Mouse (Mus musculus) heart, postnatal 25 days (tissue): ENCODE measurements around the gene Rnf43. TPM values are rescaled to one million over a fixed set of nuclear protein-coding genes. Genes with fewer than 3 reads are reported as not detected.

Experiments used
- DNase-seq: peaks from one replicate; pipeline ENCODE4 v3.0.0; 2022; ENCODE audit warnings: low spot score
- intact Hi-C: fragments of 180-260 bp; cut with DNase I; formaldehyde crosslinking; loops from one replicate; pipeline ENCODE4 v1.15.1; 2025
- total RNA-seq, 2 experiments: library from RNA; stranded (reverse); gene quantifications; 2 replicates each; pipeline ENCODE4 v1.2.3; 2021

The Rnf43 gene
- total RNA-seq, 2 experiments from 2014 or later: 0.20 to 0.21 TPM

DNA sequence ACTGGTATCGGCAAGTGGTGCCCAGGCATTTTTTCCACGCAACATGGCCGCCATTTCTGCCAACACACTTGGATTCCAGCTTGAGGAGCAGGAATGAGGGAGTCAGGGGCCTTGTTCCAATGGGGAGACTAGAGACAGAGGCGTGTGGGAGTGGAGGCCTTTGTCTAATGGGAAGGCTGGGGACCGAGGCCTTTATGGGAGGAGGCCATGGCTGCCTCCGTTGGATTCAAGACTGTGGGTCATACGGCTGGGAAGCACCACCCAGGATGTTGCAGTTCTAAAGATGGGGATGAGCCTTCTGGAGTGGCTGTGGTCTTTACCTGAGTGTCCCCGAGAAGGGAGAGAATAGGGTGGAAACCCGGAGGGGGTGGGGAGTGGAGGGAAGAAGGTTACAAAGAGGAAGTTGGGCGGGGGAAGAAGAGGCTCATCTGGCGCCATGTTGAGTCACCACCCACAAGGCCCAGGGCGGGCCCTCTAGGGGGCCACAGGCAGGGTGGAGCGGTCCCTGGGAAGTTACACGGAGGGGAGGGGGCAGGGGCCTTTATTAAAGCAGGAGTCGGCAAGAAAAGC is 93.8 kb downstream of the Rnf43 start:
- DNase-seq: peak; percentile 16
- intact Hi-C loops: no loop called here

DNA sequence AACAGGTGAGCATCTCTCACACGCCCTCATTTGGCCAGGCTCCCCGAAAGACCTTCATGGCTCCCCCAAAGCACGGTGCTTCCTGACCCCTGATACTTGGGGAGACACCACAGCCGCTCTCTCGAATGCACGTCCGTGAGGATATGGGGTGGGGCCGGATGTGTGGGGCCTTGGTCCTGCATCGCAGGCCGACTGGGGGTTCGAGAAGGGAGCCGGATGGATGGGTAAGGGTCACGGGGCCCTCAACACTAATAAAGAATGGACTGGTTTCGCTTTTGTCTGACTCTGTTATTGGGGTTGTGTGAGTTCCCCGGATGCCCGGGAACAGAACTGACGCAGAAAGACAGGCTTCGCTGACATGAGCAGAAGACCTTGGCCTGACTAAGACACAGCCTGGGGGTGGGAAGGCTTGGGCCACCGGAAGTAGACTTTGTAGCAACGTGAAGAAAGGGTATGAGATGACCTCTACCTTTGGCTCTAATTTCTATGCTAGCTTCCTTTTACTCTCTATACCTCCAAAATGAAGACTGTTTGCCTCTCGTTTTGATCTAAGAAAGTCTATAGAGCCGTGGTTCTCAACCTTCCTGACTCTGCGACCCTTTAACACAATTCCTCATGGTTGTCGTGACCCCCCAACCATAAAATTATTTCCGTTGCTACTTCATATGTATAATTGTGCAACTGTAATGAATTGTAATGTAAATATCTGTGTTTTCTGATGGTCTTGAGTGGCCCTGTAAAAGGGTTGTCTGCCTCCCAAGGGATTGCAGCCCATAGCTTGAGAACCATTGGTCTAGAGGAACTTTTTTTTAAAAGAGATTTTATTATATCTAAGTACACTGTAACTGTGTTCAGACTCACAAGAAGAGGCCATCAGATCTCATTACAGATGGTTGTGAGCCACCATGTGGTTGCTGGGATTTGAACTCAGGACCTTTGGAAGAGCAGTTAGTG is 94.8 kb downstream of the Rnf43 start:
- intact Hi-C loops: no loop called here
- no peak for DNase-seq

DNA sequence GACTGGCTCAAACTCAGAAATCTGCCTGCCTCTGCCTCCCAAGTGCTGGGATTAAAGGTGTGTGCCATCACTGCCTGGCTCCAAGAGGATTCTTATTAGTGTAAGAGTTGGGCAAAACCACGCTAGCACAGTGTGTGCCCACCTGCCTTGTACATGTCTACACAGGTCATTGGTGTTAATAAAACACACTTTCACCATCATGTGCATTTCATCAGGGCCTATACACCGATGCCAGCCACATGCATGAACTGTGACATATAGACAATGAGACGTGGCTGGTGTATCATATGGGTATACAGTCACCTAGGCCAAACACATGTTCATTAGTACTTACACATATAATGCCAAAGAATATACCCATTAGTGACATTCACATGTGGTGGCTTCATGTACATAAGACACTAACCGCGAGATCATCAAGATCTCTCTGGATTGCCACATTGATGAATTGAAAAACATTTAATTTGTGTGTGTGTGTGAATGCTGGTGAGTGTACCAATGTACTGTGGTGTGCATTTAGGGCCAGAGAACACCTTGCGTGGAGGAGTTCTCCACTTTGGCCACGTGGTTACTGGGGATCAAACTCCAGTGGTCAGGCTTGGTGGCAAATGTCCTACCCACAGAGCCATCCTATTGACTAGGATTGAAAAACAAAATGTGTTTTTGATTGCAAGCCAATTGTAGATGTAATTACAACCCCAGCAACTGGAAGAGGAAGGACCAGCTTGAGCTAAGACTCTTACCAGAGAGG is 95.8 kb downstream of the Rnf43 start:
- no peak for DNase-seq
- intact Hi-C loops: no loop called here

DNA sequence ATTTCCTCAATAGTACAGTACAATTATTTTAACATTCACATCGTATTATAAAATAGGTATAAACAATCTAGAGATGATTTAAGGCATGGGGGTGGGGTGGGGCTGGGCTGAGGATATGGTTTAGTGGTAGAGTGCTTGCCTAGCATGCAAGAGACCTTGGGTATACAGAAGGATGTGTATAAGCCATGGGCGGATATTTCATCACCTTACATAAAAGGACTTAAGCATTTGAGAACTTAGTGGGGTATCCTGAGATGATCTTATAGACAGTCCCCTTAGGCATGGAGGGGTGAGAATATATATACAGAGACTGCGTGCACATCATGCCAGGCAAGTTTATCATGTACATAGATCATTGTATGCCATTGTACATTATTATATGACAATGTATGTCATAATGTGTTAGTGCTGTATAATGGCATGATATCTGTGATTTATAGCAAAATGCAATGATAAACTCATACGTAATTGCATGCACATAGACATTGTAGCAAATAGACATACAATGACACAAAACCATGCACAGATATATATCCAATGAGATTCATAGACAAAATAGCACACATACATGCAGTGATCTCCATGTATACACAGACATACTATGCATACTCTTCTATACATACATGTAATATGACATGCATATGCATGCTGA is 96.6 kb downstream of the Rnf43 start:
- DNase-seq: no peak
- intact Hi-C loops: no loop called here

DNA sequence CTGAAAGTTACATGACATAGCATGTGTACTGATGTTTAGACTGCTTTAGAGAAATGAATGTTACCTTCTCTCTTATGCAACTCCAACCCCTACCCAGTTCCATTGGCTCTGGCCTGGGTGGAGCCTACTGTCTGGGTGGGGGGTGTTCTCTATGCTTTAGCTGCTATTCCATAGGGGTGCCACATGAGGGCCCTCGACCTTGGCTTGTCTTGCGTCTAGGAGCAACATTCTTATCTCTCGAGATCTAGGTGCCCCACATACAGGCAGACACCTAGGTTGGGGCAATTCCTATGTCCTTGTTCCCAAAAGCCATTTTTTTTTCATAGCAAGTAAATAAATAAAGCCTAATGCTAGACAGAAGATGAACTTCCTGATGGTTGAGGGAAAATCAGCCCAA is 97.1 kb downstream of the Rnf43 start:
- DNase-seq: no peak
- intact Hi-C loops: no loop called here

DNA sequence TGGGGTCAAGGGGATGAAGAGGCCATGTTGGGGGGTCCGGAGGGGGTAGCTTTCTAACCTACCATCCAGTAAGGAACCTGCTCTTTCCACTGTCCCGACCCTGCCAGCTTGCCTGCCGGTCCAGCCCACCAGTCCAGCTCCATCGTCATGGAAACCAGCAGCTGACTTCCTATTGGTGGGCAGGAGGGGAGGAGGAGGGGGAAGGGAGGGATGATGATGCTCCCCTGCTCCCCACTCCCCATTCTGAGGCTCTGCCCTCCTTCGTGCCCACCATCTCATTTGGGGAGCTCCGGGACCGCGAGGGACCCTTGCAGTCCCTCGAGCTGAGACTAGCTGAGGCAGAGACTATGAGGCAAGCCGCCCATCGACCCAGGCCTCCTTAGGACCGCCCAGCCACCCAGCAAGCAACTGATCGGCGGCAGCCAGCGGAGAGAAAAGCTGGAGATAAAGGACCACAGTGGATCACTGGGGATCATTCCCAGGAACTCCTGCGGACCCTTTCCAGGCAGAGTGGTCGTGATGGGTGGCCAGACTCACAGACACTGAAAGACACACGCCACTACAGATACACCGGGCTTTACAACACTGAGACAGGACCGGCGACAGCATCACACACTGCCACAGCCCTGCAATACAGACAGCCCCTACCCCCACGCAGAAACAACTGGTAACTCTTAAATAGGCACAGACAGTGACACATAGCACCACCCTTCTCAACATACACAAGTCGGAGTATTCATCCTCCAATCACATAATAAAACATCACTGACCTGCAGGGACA is 98.0 kb downstream of the Rnf43 start, which contains the start of gene Tspoap1:
Tspoap1 (plus strand) TSS at position 241 of the 781 bp plus-strand sequence.
- intact Hi-C loops: no loop called here
- DNase-seq: no peak

DNA sequence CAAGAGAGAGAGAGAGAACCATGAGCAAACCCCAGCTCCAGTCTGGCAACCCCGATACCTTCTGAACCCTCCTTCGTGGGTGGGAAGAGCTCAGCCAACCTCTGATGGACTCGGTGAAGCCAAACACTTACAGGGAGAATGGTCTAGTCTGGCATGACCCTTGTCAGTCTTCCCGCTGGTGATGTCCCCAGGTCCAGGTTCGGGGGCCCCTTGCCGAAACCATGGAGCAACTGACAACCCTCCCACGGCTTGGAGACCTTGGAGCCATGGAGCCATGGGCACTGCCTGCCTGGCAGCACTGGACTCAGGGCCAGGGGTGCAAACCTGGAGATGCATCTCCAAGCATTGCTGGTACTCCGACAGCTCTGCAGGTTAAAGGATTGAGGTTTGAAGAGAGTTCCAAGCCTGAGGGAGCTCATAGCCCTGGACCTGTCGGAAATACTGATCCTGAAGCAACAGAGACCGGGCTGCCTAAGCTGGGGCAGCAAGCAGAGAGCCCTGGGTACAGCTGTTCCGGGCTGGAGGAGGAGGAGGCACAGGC is 98.7 kb downstream of the Rnf43 start:
- intact Hi-C loops: no loop called here
- no peak for DNase-seq

DNA sequence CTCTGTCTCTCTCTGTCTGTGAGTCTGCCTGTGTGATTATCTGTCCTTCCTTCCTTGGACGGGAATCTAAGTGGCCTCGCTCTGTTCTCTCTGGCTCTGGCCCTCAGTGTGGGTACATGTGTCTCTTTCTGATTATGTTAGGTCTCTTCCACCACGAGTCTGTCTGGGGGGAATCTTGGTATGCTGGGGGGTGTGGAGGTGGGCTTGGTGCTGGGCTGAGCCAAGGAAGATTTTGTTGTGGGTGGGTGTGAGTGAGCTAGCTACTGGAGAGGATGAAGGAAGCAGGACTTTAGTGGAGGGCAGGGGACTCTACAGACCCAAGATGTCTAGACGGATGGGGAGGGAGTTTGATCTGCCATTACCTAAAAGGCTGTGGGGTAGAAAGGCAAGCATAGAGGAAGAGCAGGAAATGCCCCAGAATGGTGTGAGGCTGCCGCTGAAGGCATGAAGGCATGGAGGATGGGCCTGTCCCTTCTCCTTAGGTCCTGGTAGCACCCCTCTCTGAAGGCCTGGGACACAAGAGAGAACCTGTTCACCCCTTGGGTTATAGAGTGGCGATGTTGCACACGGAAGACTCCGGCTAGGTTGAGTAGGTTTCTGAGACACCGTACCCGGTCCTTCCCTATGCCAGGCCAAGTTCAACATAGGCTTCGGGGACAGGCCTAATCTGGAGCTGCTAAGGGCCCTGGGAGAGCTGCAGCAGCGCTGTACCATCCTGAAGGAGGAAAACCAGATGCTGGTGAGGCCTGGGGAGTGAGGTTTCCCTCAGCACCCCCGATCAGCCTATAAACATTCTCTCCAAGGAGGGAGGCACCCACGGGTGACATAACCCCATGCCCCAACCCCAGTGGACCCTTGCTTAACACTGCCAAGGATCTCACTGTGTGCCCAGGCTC is 99.5 kb downstream of the Rnf43 start:
- intact Hi-C loops: no loop called here
- DNase-seq: no peak

DNA sequence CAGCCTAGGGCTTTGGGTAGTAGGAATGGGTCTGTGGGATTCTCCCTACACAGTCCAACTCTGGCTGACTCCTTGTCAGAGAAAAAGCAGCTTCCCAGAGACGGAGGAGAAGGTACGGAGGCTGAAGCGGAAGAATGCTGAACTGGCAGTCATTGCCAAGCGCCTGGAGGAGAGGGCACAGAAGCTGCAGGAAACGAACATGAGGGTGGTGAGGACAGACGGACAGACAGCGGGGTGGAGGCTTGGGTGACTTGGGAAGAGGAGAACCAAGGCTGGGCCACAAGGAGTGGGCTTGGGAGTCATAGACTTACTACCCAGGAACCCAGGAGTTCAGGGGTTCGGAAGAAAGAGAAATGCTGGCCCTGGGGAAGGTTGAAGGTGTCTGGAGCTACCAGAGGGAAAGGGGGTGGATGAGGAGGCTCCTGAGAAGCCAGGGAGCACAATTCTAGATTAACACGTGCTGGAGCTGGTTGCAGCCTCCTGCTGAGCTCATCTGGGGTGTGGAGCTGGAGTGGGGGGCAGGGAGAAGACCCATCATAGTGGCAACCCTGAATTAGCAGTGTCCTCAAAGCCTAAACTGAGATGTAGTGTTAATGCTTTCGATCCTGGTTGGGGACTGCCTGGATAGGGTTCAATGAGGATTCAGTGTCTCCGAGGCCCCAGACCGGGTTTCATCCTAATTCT is 100.3 kb downstream of the Rnf43 start:
- no peak for DNase-seq
- intact Hi-C loops: no loop called here

DNA sequence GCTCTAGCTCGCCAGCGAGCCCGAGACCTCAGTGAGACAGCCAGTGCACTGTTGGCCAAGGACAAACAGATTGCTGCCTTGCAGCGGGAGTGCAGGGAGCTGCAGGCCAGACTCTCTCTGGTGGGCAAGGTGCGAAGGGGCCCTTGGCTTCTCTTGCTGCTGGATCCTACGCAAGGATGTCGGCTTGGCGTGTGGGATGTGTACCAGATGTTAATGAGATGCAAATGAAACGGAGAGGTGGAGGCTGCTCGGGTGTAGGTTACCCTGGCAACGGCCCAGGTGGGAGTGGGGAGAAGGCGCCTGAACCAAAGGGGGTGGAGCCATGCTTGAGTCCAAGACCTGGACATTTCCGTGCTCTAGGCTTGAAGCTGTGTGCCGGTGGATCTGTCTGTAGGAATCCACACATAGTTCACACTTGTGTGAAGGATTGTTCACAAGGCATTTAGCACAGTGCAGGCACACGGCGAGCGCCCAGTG is 101.0 kb downstream of the Rnf43 start:
- intact Hi-C loops: no loop called here

DNA sequence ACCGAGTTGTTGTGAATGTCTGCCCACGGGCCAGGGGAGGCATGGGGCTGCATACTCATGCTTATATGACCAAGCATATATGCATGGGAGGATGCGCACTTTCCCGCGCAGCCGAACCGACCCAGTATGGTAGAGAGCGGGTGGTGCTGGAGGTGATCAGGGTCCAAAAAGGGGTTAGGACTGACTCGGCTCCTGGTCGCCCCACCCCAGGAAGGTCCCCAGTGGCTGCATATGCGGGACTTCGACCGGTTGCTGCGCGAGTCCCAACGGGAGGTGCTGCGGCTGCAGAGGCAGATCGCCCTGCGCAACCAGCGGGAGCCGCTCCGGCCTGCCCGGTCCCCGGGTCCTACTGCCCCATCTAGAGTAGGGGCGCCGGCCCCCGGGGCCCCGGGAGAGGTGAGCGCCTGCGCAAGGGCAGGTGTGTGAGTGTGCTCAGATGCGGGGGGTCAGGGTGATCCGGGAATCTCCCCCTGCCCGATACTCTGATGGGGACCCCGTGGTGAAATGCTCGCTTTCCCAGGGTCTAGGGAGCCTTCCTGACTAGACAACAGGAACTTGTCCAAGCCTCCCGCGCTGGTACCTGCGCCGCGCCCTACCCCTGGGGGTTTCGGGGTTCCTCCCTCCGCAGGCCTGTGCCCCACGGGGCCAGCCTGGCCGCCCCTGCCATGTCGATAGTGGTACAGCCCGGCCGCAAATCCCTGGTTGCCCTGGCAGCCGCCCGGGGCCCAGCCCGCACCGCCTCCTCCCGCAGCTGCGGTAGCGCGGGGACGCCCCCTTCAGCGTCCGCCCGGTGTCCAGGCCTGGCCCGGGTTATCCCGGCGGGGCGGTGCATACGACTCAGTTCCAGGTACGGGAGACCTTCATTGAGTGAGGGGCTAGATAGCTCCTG is 101.7 kb downstream of the Rnf43 start:
- no peak for DNase-seq
- intact Hi-C loops: no loop called here

More for the DNA sequence above, 101.0 kb downstream of the Rnf43 start:
- no peak for DNase-seq

DNA sequence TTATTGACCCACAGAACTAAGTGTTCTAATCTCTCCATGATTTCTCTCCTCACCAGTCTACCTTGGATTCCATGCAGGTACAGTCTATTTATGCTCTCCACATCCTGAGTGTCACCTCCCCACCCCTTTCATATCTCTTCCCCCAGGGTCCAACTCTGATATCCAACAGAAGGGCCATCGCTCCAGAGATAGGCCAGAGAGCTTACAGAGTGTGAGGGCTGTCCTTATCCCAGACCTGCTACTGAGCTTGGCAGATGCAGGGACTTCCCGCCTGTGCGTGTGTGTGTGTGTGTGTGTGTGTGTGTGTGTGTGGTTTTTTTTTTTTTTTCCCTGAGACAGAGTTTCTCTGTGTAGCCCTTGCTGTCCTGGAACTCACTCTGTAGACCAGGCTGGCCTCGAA is 106.2 kb downstream of the Rnf43 start:
- intact Hi-C loops: no loop called here
- DNase-seq: no peak

DNA sequence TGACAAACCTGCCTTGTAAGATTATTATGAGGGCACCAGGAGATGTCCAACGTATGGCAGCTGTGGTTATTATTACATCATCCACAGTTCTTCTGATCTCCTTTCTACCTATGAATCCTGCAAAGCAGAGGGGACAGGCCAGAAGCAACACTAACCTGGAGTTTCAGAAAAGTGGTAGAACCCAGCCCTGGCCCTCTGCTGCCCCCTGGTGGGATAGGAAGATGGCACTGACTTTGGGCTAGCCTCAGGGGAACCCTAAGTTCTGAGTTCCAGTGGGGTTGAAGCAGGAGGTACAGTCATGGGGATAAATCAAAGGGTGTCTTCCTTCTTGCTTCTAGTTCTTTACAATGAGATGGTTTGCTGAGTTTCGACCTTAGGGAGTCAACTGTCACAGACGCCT is 108.5 kb downstream of the Rnf43 start:
- no peak for DNase-seq
- intact Hi-C loops: loop anchor here (1.0 to 5.0 kb wide), 2 partner anchors 109 to 559 kb away; partner anchors contain the start of gene Rnf43

DNA sequence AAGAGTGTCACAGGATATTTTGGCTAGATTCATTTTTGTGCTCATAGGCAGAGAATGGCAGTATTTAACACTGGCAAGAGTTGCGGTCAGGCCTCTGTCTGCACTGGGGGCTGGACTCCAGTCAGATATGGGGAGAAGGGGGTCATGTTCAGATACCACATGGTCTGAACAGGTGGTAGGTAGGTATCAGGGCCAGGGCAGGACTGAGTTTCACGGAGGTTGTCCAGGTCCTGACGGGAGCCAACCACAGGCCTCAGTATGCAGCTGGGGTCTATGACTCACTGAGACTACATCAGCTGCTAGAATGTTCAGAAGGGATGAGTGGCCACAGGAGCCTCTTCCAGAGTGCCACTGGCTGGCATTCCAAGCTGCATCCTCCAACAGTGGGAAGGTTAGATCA is 109.8 kb downstream of the Rnf43 start:
- no peak for DNase-seq
- intact Hi-C loops: loop anchor here (5.0 kb wide), 1 partner anchor 560 kb away; no protein-coding TSS in a partner anchor

DNA sequence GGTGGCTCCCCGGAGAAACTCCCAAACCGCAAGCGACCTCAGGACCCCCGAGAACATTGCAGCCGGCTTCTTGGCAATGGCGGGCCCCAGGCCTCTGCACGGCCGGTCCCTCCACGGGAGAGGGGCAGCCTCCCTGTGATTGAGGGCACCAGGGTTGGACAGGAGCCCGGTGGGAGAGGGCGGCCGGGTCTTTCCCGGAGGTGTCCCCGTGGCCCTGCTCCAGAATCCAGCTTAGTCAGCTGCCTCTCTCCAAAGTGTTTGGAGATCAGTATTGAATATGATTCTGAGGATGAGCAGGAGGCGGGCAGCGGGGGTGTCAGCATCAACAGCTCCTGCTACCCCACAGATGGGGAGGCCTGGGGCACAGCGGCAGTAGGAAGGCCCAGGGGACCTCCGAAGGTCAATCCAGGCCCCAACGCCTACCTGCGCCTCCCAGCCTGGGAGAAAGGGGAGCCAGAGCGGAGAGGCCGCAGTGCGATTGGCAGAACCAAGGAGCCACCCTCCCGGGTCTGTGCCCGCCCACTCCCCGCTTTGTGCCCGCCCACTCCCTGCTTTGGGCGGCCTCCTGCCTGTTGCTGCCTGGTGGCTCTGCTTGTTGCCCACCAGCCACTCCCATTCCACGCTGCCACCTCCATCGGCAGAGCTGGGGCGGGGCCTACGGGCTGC is 115.7 kb downstream of the Rnf43 start:
- intact Hi-C loops: no loop called here
- no peak for DNase-seq

DNA sequence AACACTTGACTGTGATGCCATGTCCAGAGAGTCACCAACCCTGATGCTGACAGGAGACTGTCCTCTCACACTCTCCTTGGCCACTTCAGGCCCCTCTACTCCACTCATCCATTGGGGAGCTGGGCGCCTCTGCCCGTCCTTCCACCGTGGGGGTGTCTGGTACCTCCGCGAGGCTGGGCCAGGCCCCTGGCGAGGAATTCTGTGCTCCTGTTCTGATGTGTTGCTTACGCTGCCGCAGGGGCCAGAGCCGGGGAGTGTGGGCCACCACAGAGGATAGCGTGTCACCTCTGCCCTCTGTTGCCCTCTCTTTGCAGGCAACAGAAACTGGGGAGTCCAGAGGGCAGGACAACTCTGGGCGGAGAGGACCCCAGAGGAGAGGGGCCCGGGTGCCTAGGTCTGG is 116.4 kb downstream of the Rnf43 start:
- intact Hi-C loops: no loop called here
- no peak for DNase-seq
